Mouse (Mus musculus): ENCODE measurements around the gene Cmas.

Cmas gene

GRCm38 (mm10) chr6:142752331-142753246 is 3.9 kb upstream of the Cmas start:
- no peak for DNase-seq

- DNase-seq, result no peak
These were observed 964 bp downstream of the Cmas start for GRCm38 (mm10) chr6:142757334-142757965.

GRCm38 (mm10) chr6:142757976-142758375 is 1.5 kb downstream of the Cmas start:
- DNase-seq, result no peak

GRCm38 (mm10) chr6:142758562-142758961 is 2.1 kb downstream of the Cmas start:
- no peak for DNase-seq

- DNase-seq, result no peak
These were observed 3.1 kb downstream of the Cmas start for GRCm38 (mm10) chr6:142759633-142760032.

- no peak for DNase-seq
These were observed 8.4 kb downstream of the Cmas start for GRCm38 (mm10) chr6:142764933-142765332.

- DNase-seq, result no peak
These were observed 10.8 kb downstream of the Cmas start for GRCm38 (mm10) chr6:142767305-142767704.

GRCm38 (mm10) chr6:142769896-142770295 is 13.4 kb downstream of the Cmas start:
- DNase-seq, result no peak

- no peak for DNase-seq
These were observed 15.2 kb downstream of the Cmas start for GRCm38 (mm10) chr6:142771643-142772042.

GRCm38 (mm10) chr6:142773566-142773965 is 17.1 kb downstream of the Cmas start:
- no peak for DNase-seq

GRCm38 (mm10) chr6:142776935-142777334 is 20.4 kb downstream of the Cmas start:
- no peak for DNase-seq

- DNase-seq, result peak; percentile 68
These were observed 22.7 kb downstream of the Cmas start for GRCm38 (mm10) chr6:142779045-142779811.

GRCm38 (mm10) chr6:142779812-142780573 is 23.5 kb downstream of the Cmas start:
- DNase-seq, result no peak

- DNase-seq, result peak; percentile 89
These were observed 24.1 kb downstream of the Cmas start for GRCm38 (mm10) chr6:142780574-142781033.

- DNase-seq, result peak; percentile 53
These were observed 24.8 kb downstream of the Cmas start for GRCm38 (mm10) chr6:142781286-142781685.

GRCm38 (mm10) chr6:142785343-142785742 is 28.9 kb downstream of the Cmas start:
- DNase-seq, result peak; percentile 79

- no peak for DNase-seq
These were observed 29.6 kb downstream of the Cmas start for GRCm38 (mm10) chr6:142786106-142786505.

- DNase-seq, result no peak
These were observed 31.8 kb downstream of the Cmas start for GRCm38 (mm10) chr6:142788042-142788987.

- DNase-seq, result no peak
These were observed 33.2 kb downstream of the Cmas start for GRCm38 (mm10) chr6:142789736-142790135.

- DNase-seq, result peak; percentile 69
These were observed 35.9 kb downstream of the Cmas start for GRCm38 (mm10) chr6:142792241-142792968.

- peak; percentile 50 for DNase-seq
These were observed 37.0 kb downstream of the Cmas start for GRCm38 (mm10) chr6:142793468-142793867.

Measured in retina, postnatal 1 day (tissue).